In genomic region chr19:27123334-27123733, GRCm38 (mm10) we compare ENCODE assay signal across 9 mouse cellular contexts.
A peak's percentile ranks its signal among the peaks of the same experiment; 100 is the strongest.
DNase-seq lines count a peak whose midpoint lies in the region; TF ChIP-seq lines count a peak whose summit lies in the region.
"Had no signal": no experiment of that assay in that cellular context is flagged by ENCODE, and none has a peak within 500 bp of the region (broad histone marks: within the 10 kb centered on the region; RNA-seq: fewer than 3 reads in every experiment).

No protein-coding gene starts in this region.

- DNase-seq in kidney, postnatal 10 days: peak; percentile 27
- DNase-seq in kidney, adult 2 months: no peak
- DNase-seq in cerebellum, adult 18-20 months: peak; percentile 82
- DNase-seq in frontal cortex, postnatal 10 days (ENCODE audit: low spot score in 2 of 2): peak; percentile 76 to 82
- DNase-seq in left cerebral cortex, postnatal 14 days (ENCODE audit: low spot score in 2 of 2): peak; percentile 87 to 89
- DNase-seq in thymus, postnatal 25 days: no peak
- no peak for DNase-seq in spleen, postnatal 4 days (ENCODE audit: low spot score in 2 of 2)
- no peak for DNase-seq in natural killer cell, adult 2 months (ENCODE audit: low spot score in 2 of 2)

- no peaks in the 10 kb centered on the region for H3K4me1 ChIP-seq in kidney, adult 2 months (ENCODE audit: control insufficient read depth, insufficient read depth, low read length)

- no peak for TF ChIP-seq CTCF in kidney, adult 2 months (conservative IDR thresholded peaks at IDR 0.05; ENCODE audit: insufficient read depth, insufficient read length, low read depth, low read length)

- no peaks in the 10 kb centered on the region for H3K27me3 ChIP-seq in kidney, adult 2 months (replicated peaks; ENCODE audit: control insufficient read depth, insufficient read depth, low read length)

- no peak overlapping the region for H3K27ac ChIP-seq in kidney, adult 2 months (ENCODE audit: insufficient read depth, low read depth, low read length)
- H3K27ac ChIP-seq: macrophage had no signal

- 62% methylated on average over 8 of the region's 8 CpGs for WGBS in kidney, adult 2 months

- no peak overlapping the region for H3K4me3 ChIP-seq in kidney, adult 2 months (ENCODE audit: insufficient read depth, low read depth, low read length)

- no peaks in the 10 kb centered on the region for H3K36me3 ChIP-seq in kidney, adult 2 months (ENCODE audit: control insufficient read depth, insufficient read depth, low read length)

- no peak for TF ChIP-seq POLR2A in kidney, adult 2 months (IDR thresholded peaks at IDR 0.05; ENCODE audit: low read depth, low read length)

- intact Hi-C loops in left cerebral cortex, postnatal 14 days (cut with DNase I): loop anchor here (5.0 to 10.0 kb wide), 2 partner anchors 136 to 301 kb away; partner anchors contain the start of gene Pum3

Comparison
In these comparisons a context has a peak if more than half of its experiments do, and no peak if none do; other contexts are left out.
1. DNase-seq: peak in kidney, postnatal 10 days (single experiment), cerebellum, adult 18-20 months (2 of 2), frontal cortex, postnatal 10 days (2 of 2) and left cerebral cortex, postnatal 14 days (2 of 2); none in kidney, adult 2 months (single experiment), thymus, postnatal 25 days (single experiment), spleen, postnatal 4 days (0 of 2) and natural killer cell, adult 2 months (0 of 2).